Mouse (Mus musculus) embryo, embryonic 10 days (tissue): ENCODE measurements around the gene Fam155a.
"Not testable (repeated sequence)": the region's sequence is repeated elsewhere in the genome, so short reads cannot be mapped to it uniquely, and the experiment has no call there.

Source experiments
- DNase-seq: peaks from one replicate; pipeline ENCODE4 v3.0.0-alpha.2; 2015; ENCODE audit warnings: low spot score

Fam155a gene

DNA sequence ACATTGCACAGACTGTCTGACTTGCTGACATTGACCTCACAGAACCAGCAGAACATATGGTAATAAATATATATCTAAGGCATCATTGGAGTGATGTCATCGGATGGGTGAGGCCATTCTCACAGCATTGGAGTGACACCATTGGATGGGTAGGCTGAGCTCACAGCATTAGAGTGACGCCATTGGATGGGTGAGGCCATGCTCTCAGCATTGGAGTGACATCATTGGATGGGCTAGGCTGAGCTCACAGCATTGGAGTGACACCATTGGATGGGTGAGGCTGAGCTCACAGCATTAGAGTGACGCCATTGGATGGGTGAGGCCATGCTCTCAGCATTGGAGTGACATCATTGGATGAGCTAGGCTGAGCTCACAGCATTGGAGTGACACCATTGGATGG lies 110.9 kb downstream of the Fam155a start:
- not testable (repeated sequence) for DNase-seq

DNA sequence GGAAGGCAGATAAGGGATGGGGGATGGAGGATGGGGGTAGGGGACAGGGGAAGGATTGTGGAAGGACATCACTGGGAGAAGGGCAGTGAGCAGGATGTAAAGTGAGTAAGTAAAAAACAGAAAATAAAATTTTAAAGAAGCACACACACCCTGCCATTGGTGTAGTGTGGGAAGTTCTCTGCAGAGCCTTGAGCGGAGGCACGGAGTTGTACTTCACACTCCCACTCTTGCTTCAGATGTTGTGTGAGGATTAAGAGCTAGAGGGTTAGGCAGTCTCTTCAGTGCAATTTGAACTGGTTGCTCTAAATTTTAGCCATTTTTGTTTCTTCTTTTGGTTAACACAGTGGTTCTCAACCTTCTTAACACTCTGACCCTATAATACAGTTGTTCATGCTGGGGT lies 114.1 kb downstream of the Fam155a start:
- no peak for DNase-seq

DNA sequence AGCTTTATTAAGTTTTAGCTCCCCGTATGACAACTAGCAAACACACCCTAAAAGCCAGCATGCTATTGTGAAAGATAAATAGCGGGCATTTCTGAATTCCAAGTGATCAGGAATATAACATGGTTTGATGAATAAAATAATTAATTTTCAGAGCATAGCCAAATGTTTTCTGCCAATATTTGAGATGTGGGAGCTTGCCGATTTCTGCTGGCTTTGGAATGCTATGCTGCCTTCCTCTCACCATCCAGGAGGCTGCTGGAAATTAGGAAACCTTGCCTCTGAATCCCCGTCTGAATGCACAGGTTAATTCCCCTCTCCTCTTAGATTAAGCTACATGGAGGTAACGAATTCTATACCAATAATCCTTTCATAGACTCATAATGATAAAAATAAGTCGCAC lies 116.1 kb downstream of the Fam155a start:
- DNase-seq: no peak

DNA sequence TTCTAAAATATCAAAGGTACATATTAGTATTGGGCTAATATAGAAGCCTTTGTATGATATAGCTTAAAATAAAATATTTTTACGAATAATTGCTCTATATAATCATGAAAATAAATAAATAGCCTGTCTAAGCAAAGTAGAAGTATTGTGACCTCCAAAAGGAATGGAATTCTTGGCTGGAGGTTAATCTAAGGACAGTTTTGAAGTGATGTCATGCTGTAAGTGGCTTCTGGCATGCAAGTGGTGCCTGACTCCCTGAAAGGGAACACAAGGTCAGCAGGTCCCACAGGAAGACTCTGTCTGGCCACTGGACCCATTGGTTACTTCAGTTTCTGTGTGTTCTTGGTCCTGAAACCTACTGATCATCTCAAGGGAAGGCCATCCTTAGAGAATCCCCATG lies 117.3 kb downstream of the Fam155a start:
- DNase-seq: no peak

DNA sequence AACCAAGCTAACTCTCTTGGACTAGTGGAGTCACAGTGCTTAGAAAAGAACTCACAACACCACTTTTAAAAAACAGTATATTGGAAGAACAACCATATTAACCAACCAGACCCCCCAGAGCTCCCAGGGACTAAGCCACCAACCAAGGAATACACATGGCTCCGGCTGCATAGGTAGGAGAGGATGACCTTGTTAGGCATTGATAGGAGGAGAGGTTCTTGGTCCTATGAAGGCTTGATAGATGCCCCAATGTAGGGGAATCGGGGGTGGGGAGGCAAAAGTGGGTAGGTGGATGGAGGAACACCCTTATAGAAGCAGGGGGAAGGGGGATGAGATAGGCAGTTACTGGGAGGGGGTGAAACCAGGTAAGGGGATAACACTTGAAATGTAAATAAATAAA lies 132.8 kb downstream of the Fam155a start:
- no peak for DNase-seq

- peak; percentile 60 for DNase-seq
Observed at GRCm38 (mm10) chr8:9635240-9635639, 135.7 kb downstream of the Fam155a start.

GRCm38 (mm10) chr8:9607086-9607701 lies 163.8 kb downstream of the Fam155a start:
- no peak for DNase-seq

GRCm38 (mm10) chr8:9596003-9596402 lies 175.0 kb downstream of the Fam155a start:
- no peak for DNase-seq

GRCm38 (mm10) chr8:9581836-9582235 lies 189.1 kb downstream of the Fam155a start:
- DNase-seq: no peak

GRCm38 (mm10) chr8:9580192-9580591 lies 190.8 kb downstream of the Fam155a start:
- DNase-seq: peak; percentile 70

DNA sequence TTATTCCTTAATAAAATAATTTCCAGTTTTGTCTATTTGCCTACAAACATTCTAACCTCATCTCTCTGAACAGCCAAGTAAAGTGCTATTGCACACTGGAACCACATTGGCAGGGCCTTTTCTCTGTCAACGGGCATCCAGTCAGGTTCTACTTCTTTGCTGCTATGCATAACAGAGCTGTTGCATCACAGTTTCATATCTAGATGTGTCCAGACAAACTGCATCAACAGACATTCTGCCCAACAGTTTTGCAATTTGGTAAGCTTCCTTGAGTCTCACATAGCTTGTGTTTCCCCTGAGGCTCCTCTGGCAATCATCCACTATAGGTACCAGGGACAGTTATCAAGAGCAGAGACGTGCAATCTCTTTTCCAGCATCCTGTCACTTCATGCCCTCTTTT lies 199.0 kb downstream of the Fam155a start:
- no peak for DNase-seq

- DNase-seq: no peak
Observed at GRCm38 (mm10) chr8:9569516-9570170, 201.3 kb downstream of the Fam155a start.

DNA sequence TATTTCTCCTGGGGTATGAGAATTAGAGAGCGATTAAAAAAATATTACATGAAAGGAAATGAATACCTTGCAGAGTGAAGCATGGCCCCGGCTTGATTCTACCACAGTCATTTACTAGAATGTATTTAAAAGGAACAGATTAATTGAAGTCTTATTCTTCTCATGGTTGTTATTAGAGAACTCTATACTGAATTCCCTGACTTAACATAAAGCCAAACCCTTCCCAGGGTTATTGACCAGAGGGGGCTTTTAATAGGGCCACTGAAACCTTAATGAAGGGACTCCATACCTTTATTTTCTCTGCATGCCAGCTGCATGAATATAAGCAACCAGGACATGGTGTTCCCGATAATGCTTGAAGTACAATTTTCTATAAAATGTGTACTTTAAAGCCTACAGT lies 221.8 kb downstream of the Fam155a start:
- DNase-seq: no peak

DNA sequence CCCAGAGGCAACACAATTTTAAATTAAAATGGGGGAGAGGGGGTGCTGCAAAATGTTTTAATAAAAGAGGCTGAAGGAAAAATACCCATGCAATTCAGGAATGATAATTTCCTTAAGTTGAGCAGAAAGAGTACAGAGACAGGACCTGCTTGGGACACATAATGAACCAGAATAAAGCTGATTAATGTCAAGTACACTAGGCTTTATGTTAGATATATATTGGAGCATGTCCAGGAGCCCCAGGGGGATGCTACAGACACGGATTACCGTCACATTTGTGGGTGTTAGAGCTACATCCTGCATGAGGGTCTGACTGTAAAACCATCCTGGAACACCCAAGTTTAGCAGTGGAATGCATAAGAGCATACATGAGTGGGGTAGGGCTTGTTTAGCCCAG lies 223.4 kb downstream of the Fam155a start:
- no peak for DNase-seq

- DNase-seq: no peak
Observed at GRCm38 (mm10) chr8:9546919-9547557, 223.9 kb downstream of the Fam155a start.

DNA sequence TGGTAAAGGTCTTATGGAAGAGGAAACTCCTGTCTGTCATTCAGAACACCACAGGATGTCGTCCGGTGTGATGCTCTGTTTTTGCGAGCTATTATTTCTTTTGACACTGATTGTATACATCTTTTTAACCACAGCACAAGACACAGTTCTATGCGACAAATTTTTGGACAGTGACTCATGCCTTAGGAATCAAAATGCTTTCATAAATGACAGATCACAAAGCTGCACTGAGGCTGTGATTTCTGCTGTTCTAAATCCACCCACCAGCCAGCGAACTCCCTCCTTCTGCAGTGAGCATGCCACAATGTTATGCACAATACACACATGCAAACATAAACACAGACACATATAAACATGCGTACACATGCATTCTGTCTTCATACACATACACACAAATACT lies 224.5 kb downstream of the Fam155a start:
- DNase-seq: no peak

- no peak for DNase-seq
Observed at GRCm38 (mm10) chr8:9545665-9546064, 225.3 kb downstream of the Fam155a start.

GRCm38 (mm10) chr8:9535730-9536372 lies 235.1 kb downstream of the Fam155a start:
- DNase-seq: no peak

DNA sequence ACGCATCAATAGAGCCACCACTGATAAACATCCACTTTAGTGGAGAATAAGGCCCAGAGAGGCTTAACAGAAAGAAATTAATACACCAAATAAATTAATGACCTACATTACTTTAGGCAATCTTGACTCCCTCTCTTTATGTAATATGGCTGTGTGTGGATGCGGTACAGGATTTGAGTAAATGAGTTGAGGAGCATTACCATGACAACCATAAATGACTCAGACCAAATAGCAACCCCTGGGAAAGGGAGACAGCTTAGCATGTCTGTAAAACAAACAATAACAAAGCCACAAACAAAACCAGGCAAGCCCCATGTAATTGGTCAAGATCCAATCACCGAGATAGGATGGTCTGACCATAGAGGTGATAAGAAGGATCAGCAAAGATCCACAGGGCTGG lies 244.4 kb downstream of the Fam155a start:
- no peak for DNase-seq

GRCm38 (mm10) chr8:9521577-9521976 lies 249.4 kb downstream of the Fam155a start:
- DNase-seq: no peak

DNA sequence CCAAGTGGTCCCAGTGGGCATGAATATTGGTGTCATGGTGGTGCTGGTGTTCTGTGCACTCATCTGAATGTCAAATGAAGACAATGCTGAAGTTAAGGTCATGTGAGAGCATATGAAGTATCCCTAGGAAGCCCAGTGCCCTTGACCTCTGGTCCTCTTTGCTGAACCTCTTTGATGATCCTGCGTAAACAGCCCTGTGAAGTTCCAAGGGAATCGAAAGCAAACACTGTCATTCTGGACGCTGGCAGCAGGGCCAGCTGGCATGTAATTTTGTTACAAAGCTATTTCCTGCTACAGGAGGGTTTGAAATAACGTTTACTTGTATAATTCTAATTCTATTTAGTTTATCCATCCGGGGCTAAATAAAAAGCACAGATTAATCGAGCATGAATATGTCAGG lies 270.2 kb downstream of the Fam155a start:
- DNase-seq: peak; percentile 37

- DNase-seq: no peak
Observed at GRCm38 (mm10) chr8:9494225-9494598, 276.7 kb downstream of the Fam155a start.

DNA sequence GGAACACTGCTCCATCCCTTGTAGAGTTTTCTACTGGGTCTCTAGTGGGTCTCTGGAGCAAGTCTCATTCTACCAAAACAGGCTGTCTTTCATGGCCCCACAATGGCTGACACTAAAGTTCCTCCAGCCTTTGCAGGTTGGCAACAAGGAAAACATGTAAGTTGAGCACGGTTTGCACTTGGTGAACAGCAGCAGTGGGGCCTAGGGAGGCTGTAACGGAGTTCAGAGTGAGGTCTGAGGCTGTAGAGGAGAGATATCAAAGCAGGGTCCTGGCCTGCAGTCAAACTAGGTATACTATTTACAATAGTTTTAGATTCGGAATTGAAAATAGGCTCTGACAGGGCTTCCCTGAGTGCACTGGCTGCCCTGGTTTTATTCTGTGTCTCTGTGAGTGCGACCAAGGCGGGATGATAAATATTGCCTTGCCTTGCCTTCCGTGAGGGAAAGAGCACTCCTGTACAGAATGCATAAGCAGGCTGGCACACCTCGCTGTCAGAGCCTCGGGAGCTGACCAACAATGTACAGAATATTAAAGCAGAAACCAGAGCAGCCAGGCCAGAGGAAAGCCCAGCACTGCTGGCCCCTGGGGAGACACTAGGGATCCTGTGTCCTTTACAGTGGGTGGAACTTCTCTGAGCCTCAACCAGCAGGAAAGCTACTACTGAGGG lies 277.3 kb downstream of the Fam155a start:
- no peak for DNase-seq
